Mouse (Mus musculus) cerebellum, adult 18-20 months (tissue): ENCODE results near the gene Car4.

Source experiments
- DNase-seq, 2 experiments: peaks; one replicate each; pipeline ENCODE4 v3.0.0; 2021

The Car4 gene

GRCm38 (mm10) chr11:84957591-84958270, at the start of gene Car4:
Gene Car4, plus strand, starts transcription at chr11:84957786.
- peak; percentile 81 to 82 for DNase-seq

- DNase-seq = no peak
These were observed 49.1 kb upstream of the Car4 start for GRCm38 (mm10) chr11:84908480-84908879.

- no peak for DNase-seq
These were observed 47.2 kb upstream of the Car4 start for GRCm38 (mm10) chr11:84910411-84910810.

GRCm38 (mm10) chr11:84914673-84915072, 42.9 kb upstream of the Car4 start:
- DNase-seq = no peak

- peak; percentile 86 to 88 for DNase-seq
These were observed 41.4 kb upstream of the Car4 start, which contains the start of gene Znhit3 for GRCm38 (mm10) chr11:84916053-84916702. Gene Znhit3, minus strand, starts transcription at chr11:84916366.

GRCm38 (mm10) chr11:84916703-84917300, 40.8 kb upstream of the Car4 start:
- no peak for DNase-seq

GRCm38 (mm10) chr11:84918425-84918824, 39.2 kb upstream of the Car4 start:
- peak; percentile 90 to 97 for DNase-seq

- DNase-seq = peak; percentile 29 to 54
These were observed 38.3 kb upstream of the Car4 start for GRCm38 (mm10) chr11:84919276-84919675.

- no peak for DNase-seq
These were observed 37.6 kb upstream of the Car4 start for GRCm38 (mm10) chr11:84919951-84920350.

- DNase-seq = no peak
These were observed 36.6 kb upstream of the Car4 start for GRCm38 (mm10) chr11:84920981-84921380.

- DNase-seq = no peak
These were observed 25.3 kb upstream of the Car4 start for GRCm38 (mm10) chr11:84932261-84932660.

- DNase-seq = no peak
These were observed 18.0 kb upstream of the Car4 start for GRCm38 (mm10) chr11:84939508-84940053.

GRCm38 (mm10) chr11:84940140-84940539, 17.4 kb upstream of the Car4 start:
- no peak for DNase-seq

GRCm38 (mm10) chr11:84943948-84944347, 13.6 kb upstream of the Car4 start:
- peak in 1 of 2 experiments; percentile 12 for DNase-seq

GRCm38 (mm10) chr11:84944639-84945435, 12.7 kb upstream of the Car4 start:
- DNase-seq = no peak

GRCm38 (mm10) chr11:84945841-84946240, 11.7 kb upstream of the Car4 start:
- DNase-seq = no peak

GRCm38 (mm10) chr11:84947206-84947605, 10.4 kb upstream of the Car4 start:
- DNase-seq = no peak

GRCm38 (mm10) chr11:84948114-84948513, 9.5 kb upstream of the Car4 start:
- DNase-seq = no peak

- DNase-seq = no peak
These were observed 9.1 kb upstream of the Car4 start for GRCm38 (mm10) chr11:84948526-84948925.

- DNase-seq = no peak
These were observed 5.0 kb upstream of the Car4 start for GRCm38 (mm10) chr11:84952611-84953010.

GRCm38 (mm10) chr11:84956400-84956799, 1.2 kb upstream of the Car4 start:
- DNase-seq = no peak

- no peak for DNase-seq
These were observed 415 bp upstream of the Car4 start for GRCm38 (mm10) chr11:84957171-84957570.

GRCm38 (mm10) chr11:84958271-84958630, 665 bp downstream of the Car4 start:
- no peak for DNase-seq
